Mouse (Mus musculus) lung, postnatal 0 days (tissue): Measurements from ENCODE around the gene Fbxl17. TPM values are rescaled to one million over a fixed set of nuclear protein-coding genes. Genes with fewer than 3 reads are reported as not detected.

Experiments
- ATAC-seq: fragments of 200-750 bp; cut with Nextera tagmentation; 2 replicates; pipeline ENCODE4 v1.8.0; 2017; ENCODE audit warnings: moderate library complexity
- DNase-seq: peaks from one replicate; pipeline ENCODE4 v3.0.0-alpha.2; 2016; ENCODE audit warnings: low spot score
- H3K27ac ChIP-seq: fragments of 300-500 bp; sonication (generic); 2 replicates; pipeline ENCODE4 v1.5.1; 2014; ENCODE audit warnings: antibody characterized with exemption, mild to moderate bottlenecking, low read length, mixed read lengths
- H3K27me3 ChIP-seq: fragments of 300-500 bp; sonication (generic); replicated peaks from 2 replicates; pipeline ENCODE4 v1.6.1; 2014; ENCODE audit warnings: low read length, mixed read lengths; ENCODE audit not compliant: insufficient read depth
- H3K36me3 ChIP-seq: fragments of 300-500 bp; sonication (generic); 2 replicates; pipeline ENCODE4 v1.6.1; 2014; ENCODE audit warnings: low read length, mixed read lengths; ENCODE audit not compliant: insufficient read depth
- H3K4me1 ChIP-seq: fragments of 300-500 bp; sonication (generic); 2 replicates; pipeline ENCODE4 v1.6.1; 2014; ENCODE audit warnings: antibody characterized with exemption, low read depth, low read length, mixed read lengths; ENCODE audit not compliant: insufficient read depth
- H3K4me2 ChIP-seq: fragments of 300-500 bp; sonication (generic); replicated peaks from 2 replicates; pipeline ENCODE4 v1.6.1; 2014; ENCODE audit warnings: low read depth, mild to moderate bottlenecking, low read length, moderate library complexity, mixed read lengths
- H3K4me3 ChIP-seq: fragments of 300-500 bp; sonication (generic); 2 replicates; pipeline ENCODE4 v1.5.1; 2014; ENCODE audit warnings: low read depth, low read length
- H3K9ac ChIP-seq: fragments of 300-500 bp; sonication (generic); replicated peaks from 2 replicates; pipeline ENCODE4 v1.6.1; 2014; ENCODE audit warnings: low read depth, mild to moderate bottlenecking
- H3K9me3 ChIP-seq: fragments of 300-500 bp; sonication (generic); 2 replicates; pipeline ENCODE4 v1.6.1; 2016; ENCODE audit warnings: low read length, mixed read lengths
- CTCF ChIP-seq: IDR thresholded peaks from 2 replicates; pipeline ENCODE4 v1.5.1; 2016; ENCODE audit warnings: antibody characterized with exemption, mild to moderate bottlenecking
- EP300 ChIP-seq: IDR thresholded peaks from 2 replicates; pipeline ENCODE4 v1.6.1; 2016; ENCODE audit warnings: antibody characterized with exemption, mild to moderate bottlenecking, control low read depth
- WGBS: fragments of 180-500 bp; shearing (Covaris S2); extraction: QIAGEN DNeasy Blood & Tissue Kit; methylation state at CpG from one replicate; pipeline ENCODE4 v1.1.7; 2014; 5-methylcytosine and 5-hydroxymethylcytosine counted together
- polyA plus RNA-seq: library from polyadenylated mRNA; unstranded; fragments of >200 nt; fragmentation: Nextera tagmentation; extraction: Ambion mirVana; gene quantifications from 2 replicates; pipeline ENCODE4 v1.2.1, GENCODE M21; 2015

The Fbxl17 gene
- polyA plus RNA-seq, 1 experiment from 2014 or later: 6.9 TPM

- 62% methylated on average over 3 of the region's 3 CpGs for WGBS
- H3K4me2 ChIP-seq: no peak overlapping the region
- no peak overlapping the region for H3K4me3 ChIP-seq
- no peaks in the 10 kb centered on the region for H3K9me3 ChIP-seq
- no peaks in the 10 kb centered on the region for H3K36me3 ChIP-seq
- peak; percentile 32; the same call in 1 of the 2 replicates for TF ChIP-seq EP300
- no peak for TF ChIP-seq CTCF
- DNase-seq: peak; percentile 58
- peak; percentile 89 for ATAC-seq
- no peaks in the 10 kb centered on the region for H3K27me3 ChIP-seq
- no peak overlapping the region for H3K9ac ChIP-seq
- H3K27ac ChIP-seq: no peak overlapping the region
- no peaks in the 10 kb centered on the region for H3K4me1 ChIP-seq
Measured at GRCm38 (mm10) chr17:63053311-63053710, 446.5 kb downstream of the Fbxl17 start.

DNA sequence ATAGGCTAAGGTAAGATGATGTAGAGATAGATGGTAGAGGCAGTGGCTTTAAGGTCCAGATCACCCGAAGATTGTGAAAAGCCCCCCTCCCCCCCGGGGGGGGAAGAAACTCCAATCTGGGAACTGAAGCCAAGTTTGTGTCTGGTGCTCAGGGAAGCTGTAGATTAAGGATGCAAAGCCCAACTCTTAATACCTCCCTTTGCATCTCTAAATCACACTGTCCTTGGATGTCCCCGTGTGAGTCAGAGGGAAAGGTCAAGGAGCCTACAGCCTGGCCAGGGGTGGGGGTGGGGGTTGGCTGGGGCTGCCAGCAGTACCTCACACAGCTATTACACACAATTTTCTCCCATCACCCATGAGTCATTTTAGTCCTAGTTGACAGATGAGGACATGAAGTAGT, 453.4 kb downstream of the Fbxl17 start:
- Histone ChIP-seq H3K4me1 (no peaks in the 10 kb centered on the region), H3K36me3 (no peaks in the 10 kb centered on the region), H3K9ac (no peak overlapping the region), H3K27ac (no peak overlapping the region), H3K27me3 (no peaks in the 10 kb centered on the region), H3K4me3 (no peak overlapping the region), H3K9me3 (no peaks in the 10 kb centered on the region), H3K4me2 (no peak overlapping the region)
- ATAC-seq: peak; percentile 30; the same call in 1 of the 2 replicates
- 56% methylated on average over 3 of the region's 3 CpGs for WGBS
- TF ChIP-seq CTCF (no peak), EP300 (no peak)
- DNase-seq: no peak

DNA sequence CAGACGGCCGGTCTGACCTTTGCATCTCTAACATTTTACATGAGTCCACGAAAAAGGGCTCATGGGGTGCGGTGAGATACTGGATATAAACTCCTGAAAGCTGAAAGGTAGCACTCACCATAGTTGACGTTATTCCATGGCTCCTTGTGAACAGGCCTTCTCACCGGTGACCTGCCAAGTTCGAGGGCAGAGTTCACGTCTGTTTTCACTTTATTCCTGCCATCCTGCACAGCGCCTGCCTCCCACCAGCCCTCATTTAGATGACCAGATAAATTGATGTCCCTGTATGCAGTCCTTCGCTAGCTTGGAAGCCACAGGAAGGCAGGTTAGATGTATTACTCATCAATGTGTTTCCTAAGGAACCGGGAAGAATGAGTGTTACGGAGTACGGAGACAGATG, 454.5 kb downstream of the Fbxl17 start:
- Histone ChIP-seq H3K4me1 (no peaks in the 10 kb centered on the region), H3K27ac (no peak overlapping the region), H3K4me2 (no peak overlapping the region), H3K4me3 (no peak overlapping the region), H3K9me3 (no peaks in the 10 kb centered on the region), H3K9ac (no peak overlapping the region), H3K36me3 (no peaks in the 10 kb centered on the region), H3K27me3 (no peaks in the 10 kb centered on the region)
- 67% methylated on average over 13 of the region's 13 CpGs for WGBS
- ATAC-seq (no peak), DNase-seq (no peak)
- TF ChIP-seq EP300 (no peak), CTCF (no peak)

DNA sequence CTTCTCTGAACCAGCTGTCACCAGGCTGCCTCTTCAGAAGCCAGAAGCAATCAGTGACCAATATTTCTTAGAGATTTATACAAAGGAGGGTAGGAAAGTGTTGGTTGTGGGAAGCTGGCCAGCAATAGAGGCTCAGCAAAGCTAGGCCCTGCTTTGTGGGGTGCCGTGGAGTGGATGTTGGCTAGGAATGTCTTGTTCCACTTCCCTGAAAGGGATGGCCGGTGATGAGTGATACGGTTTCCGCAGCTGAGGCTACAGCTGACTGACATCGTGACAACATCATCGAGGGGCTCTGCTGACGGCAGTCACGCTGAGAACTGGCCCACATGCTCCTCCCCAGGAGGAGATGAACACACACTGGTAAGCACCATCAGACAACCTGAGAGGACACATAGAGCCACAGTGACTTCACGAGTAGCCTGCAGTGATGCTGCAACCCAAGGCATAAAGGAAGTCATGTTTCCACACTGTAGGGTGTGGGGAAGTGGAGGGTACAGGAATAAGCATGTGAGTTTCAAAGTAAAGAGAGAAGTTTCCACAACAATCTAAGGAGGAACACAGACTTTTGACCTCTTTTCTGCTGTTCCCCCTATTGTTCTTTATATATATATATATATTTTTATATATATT, 456.7 kb downstream of the Fbxl17 start:
- no peaks in the 10 kb centered on the region for H3K4me1 ChIP-seq
- 67% methylated on average over 9 of the region's 9 CpGs for WGBS
- no peak overlapping the region for H3K4me2 ChIP-seq
- ATAC-seq (peak; percentile 11; the same call in 1 of the 2 replicates), DNase-seq (peak; percentile 28)
- no peaks in the 10 kb centered on the region for H3K36me3 ChIP-seq
- H3K27ac ChIP-seq: no peak overlapping the region
- no peak overlapping the region for H3K9ac ChIP-seq
- no peaks in the 10 kb centered on the region for H3K27me3 ChIP-seq
- no peaks in the 10 kb centered on the region for H3K9me3 ChIP-seq
- H3K4me3 ChIP-seq: no peak overlapping the region
- no peak for TF ChIP-seq CTCF
- no peak for TF ChIP-seq EP300

DNA sequence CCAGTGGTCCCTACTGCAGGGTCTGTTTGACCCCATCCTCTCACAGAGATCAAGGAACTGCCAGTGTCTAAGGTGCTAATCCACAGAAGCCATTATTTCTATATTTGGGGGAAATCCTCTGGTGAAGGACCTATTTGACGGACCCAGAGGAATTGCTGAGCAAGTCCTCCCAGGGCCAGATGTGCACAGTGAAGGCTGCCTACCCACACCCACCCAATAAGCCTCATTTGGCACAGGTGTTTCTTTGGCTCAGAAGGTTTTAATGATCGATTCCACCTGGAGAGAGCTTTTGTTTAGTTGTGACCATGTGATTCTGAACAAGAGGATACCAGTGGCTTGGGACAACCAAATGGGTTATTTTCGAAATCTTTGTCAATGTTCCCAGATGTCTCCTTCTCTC, 462.3 kb downstream of the Fbxl17 start:
- H3K4me2 ChIP-seq: no peak overlapping the region
- ATAC-seq: no peak
- 91% methylated on average over 3 of the region's 3 CpGs for WGBS
- TF ChIP-seq CTCF (no peak), EP300 (no peak)
- no peak for DNase-seq
- no peak overlapping the region for H3K4me3 ChIP-seq
- H3K9ac ChIP-seq: no peak overlapping the region
- no peaks in the 10 kb centered on the region for H3K36me3 ChIP-seq
- no peaks in the 10 kb centered on the region for H3K4me1 ChIP-seq
- H3K9me3 ChIP-seq: no peaks in the 10 kb centered on the region
- H3K27me3 ChIP-seq: no peaks in the 10 kb centered on the region
- H3K27ac ChIP-seq: no peak overlapping the region

- H3K27me3 ChIP-seq: no peaks in the 10 kb centered on the region
- H3K4me2 ChIP-seq: no peak overlapping the region
- H3K9me3 ChIP-seq: no peaks in the 10 kb centered on the region
- H3K36me3 ChIP-seq: no peaks in the 10 kb centered on the region
- WGBS: 90% methylated on average over 5 of the region's 5 CpGs
- H3K4me1 ChIP-seq: peaks cover 5% of the 10 kb centered on the region; the same call in 1 of the 2 replicates
- no peak overlapping the region for H3K27ac ChIP-seq
- TF ChIP-seq EP300 (no peak), CTCF (no peak)
- DNase-seq: no peak
- no peak overlapping the region for H3K4me3 ChIP-seq
- no peak for ATAC-seq
- H3K9ac ChIP-seq: no peak overlapping the region
Measured at GRCm38 (mm10) chr17:63033141-63033540, 466.7 kb downstream of the Fbxl17 start.

DNA sequence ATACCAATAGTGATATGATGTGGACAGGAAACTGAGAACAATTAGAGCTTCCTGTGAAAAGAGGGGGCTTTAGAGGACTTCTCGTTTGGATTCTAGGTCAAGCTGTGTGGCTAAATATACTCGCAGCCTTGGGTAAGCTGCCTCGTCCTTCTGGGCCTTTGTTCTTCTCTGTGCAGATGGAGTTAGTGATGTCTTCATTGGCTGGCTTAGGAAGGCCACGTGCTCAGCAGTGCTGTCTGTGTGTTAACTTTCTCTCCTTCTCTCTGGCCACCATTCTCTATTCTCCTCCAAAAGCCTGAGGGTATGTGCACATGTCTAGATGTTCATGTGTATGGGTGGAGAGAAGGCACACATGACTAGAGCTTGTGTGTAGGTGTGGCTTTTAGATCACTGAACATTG, 470.7 kb downstream of the Fbxl17 start:
- 28% methylated on average over 4 of the region's 4 CpGs for WGBS
- no peak overlapping the region for H3K4me3 ChIP-seq

More for the DNA sequence above, 470.7 kb downstream of the Fbxl17 start:
- Histone ChIP-seq H3K27me3 (no peaks in the 10 kb centered on the region), H3K9ac (no peak overlapping the region), H3K9me3 (no peaks in the 10 kb centered on the region), H3K27ac (no peak overlapping the region), H3K4me1 (peaks cover 5% of the 10 kb centered on the region; the same call in 1 of the 2 replicates), H3K36me3 (no peaks in the 10 kb centered on the region), H3K4me2 (no peak overlapping the region)
- no peak for TF ChIP-seq EP300
- TF ChIP-seq CTCF: no peak
- ATAC-seq (no peak), DNase-seq (no peak)
